Mouse (Mus musculus): Measurements from ENCODE around the gene Ctnna2. TPM values are rescaled to one million over a fixed set of nuclear protein-coding genes. Genes with fewer than 3 reads are reported as not detected.
A peak's percentile ranks its signal among the peaks of the same experiment; 100 is the strongest.

Gene Ctnna2
- polyA plus RNA-seq, 1 experiment from 2014 or later, result 72.4 TPM

- Histone ChIP-seq H3K4me3 (replicated peaks) (no peak overlapping the region), H3K4me1 (peaks cover 18% of the 10 kb centered on the region), H3K36me3 (replicated peaks) (no peaks in the 10 kb centered on the region), H3K9me3 (no peaks in the 10 kb centered on the region), H3K27me3 (no peaks in the 10 kb centered on the region), H3K9ac (no peak overlapping the region), H3K4me2 (no peak overlapping the region), H3K27ac (no peak overlapping the region)
- ATAC-seq (ENCODE audit: low FRiP score), result peak; percentile 36; the same call in 1 of the 2 replicates
- 14% methylated on average over 4 of the region's 4 CpGs for WGBS
These were observed 758.7 kb downstream of the Ctnna2 start for GRCm38 (mm10) chr6:77220776-77221175.

DNA sequence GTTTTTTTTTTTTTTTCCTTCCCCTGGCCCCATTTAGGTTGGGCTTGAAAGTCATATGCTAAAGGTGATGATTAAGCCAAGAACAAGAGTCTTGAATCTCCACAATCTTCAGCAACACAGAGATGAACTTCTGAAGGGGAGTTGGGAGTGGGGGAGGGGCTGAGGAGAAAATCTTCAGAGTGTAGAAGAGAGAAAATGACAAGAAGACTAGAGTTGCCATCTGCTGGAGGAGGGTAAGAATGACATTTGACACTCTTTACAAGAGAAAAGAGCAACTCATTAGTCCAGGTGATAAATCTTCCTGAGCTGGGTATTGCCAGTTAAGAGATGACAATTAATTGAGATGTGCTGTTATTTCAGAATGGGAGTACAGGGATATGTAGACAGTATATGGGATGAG lies 760.6 kb downstream of the Ctnna2 start:
- no peak overlapping the region for H3K4me2 ChIP-seq
- peaks cover 22% of the 10 kb centered on the region for H3K4me1 ChIP-seq
- no peak overlapping the region for H3K4me3 ChIP-seq (replicated peaks)
- no peak overlapping the region for H3K9ac ChIP-seq
- H3K36me3 ChIP-seq (replicated peaks), result no peaks in the 10 kb centered on the region
- ATAC-seq (ENCODE audit: low FRiP score), result no peak
- no peaks in the 10 kb centered on the region for H3K9me3 ChIP-seq
- H3K27me3 ChIP-seq, result no peaks in the 10 kb centered on the region; the same call in 1 of the 2 replicates
- no peak overlapping the region for H3K27ac ChIP-seq

GRCm38 (mm10) chr6:77215322-77215721 lies 764.2 kb downstream of the Ctnna2 start:
- 76% methylated on average over 4 of the region's 4 CpGs for WGBS
- Histone ChIP-seq H3K4me2 (no peak overlapping the region), H3K4me3 (replicated peaks) (no peak overlapping the region), H3K36me3 (replicated peaks) (no peaks in the 10 kb centered on the region), H3K4me1 (peaks cover 7% of the 10 kb centered on the region), H3K27me3 (no peaks in the 10 kb centered on the region; the same call in 1 of the 2 replicates), H3K9me3 (no peaks in the 10 kb centered on the region), H3K27ac (no peak overlapping the region), H3K9ac (no peak overlapping the region)
- 0 out of 2 replicates have a peak, but pooled peaks have one; percentile 23 for ATAC-seq (ENCODE audit: low FRiP score)

DNA sequence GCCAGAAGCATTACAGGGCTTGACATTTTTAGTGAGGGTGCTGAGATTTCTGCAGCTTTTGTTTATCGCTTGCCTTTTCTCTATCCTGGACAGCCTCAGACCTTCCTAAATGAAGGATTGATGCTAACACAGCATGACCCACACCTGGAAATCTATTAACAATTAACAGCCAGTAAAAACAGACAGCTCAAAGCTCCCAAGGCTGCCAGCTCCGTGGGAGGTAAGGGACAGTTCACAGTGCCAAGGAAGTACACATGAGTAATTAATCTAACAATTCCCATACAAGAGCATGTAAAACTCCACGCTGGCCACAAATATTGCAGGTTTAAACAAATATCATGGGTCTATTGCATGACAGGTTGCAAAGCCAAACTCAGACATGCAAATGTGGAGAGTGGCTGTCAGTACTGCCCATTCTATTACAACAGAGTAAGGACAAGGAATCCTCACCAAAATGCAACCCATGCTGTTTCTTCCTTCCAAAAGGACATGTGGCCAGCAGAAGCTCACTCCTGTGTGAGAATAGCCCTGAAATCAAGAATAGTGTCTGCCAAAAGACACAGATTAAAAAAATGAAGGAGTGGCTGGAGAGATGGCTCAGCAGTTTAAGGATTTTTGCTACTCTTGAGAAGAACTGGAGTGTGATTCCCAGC lies 765.6 kb downstream of the Ctnna2 start:
- no peak for ATAC-seq (ENCODE audit: low FRiP score)
- H3K9ac ChIP-seq, result no peak overlapping the region
- H3K4me1 ChIP-seq, result peaks cover 7% of the 10 kb centered on the region
- no peaks in the 10 kb centered on the region for H3K36me3 ChIP-seq (replicated peaks)
- H3K9me3 ChIP-seq, result no peaks in the 10 kb centered on the region
- 29% methylated on average over 3 of the region's 3 CpGs for WGBS
- no peak overlapping the region for H3K4me2 ChIP-seq
- H3K27ac ChIP-seq, result no peak overlapping the region
- H3K4me3 ChIP-seq (replicated peaks), result no peak overlapping the region
- no peaks in the 10 kb centered on the region; the same call in 1 of the 2 replicates for H3K27me3 ChIP-seq

DNA sequence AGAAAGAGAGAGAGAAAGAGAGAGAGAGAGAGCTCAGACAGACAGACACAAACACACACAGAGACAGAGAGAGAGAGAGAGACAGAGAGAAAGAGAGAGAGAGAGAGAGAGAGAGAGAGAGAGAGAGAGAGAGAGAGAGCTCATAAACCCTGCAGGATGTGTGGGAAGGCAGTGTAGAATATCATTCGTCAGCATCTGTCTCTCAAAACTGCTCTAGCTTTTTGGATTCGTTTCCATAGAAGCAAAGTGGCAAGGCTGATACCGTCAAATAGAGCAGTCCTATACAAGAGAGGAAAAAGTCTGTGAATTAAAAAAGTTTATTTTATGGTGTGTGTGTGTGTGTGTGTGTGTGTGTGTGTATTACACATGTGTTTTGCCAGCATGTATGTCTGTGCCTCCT lies 769.6 kb downstream of the Ctnna2 start:
- no peak overlapping the region for H3K4me2 ChIP-seq
- no peaks in the 10 kb centered on the region for H3K36me3 ChIP-seq (replicated peaks)
- H3K27me3 ChIP-seq, result no peaks in the 10 kb centered on the region
- ATAC-seq (ENCODE audit: low FRiP score), result no peak
- no peaks in the 10 kb centered on the region for H3K9me3 ChIP-seq
- H3K4me3 ChIP-seq (replicated peaks), result no peak overlapping the region
- WGBS, result 77% methylated on average over 3 of the region's 3 CpGs
- peaks cover 7% of the 10 kb centered on the region for H3K4me1 ChIP-seq
- no peak overlapping the region for H3K27ac ChIP-seq
- H3K9ac ChIP-seq, result no peak overlapping the region

DNA sequence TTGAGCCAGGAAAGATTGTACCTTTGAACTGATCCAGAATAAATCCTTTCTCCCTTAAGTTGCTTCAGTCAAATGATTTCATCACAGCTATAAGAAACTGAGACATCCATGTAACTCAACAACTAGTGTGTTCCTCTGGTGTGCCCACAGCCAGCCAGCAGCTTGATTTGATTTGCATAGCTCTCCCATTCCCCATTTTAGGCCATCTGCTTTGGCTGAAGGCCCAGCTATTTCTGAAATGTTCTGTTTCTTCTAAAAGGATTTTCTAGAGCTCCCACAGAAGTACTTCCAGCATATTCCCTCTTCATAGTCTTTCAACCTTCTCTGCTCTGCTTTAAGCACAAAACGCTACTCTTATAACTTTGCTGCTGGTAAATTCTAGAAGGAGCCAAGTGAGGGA lies 770.3 kb downstream of the Ctnna2 start:
- no peak for ATAC-seq (ENCODE audit: low FRiP score)
- no peaks in the 10 kb centered on the region for H3K9me3 ChIP-seq
- H3K4me2 ChIP-seq, result no peak overlapping the region
- no peaks in the 10 kb centered on the region for H3K36me3 ChIP-seq (replicated peaks)
- H3K27ac ChIP-seq, result no peak overlapping the region
- WGBS, result 90% methylated on average over 1 of the region's 1 CpGs
- no peaks in the 10 kb centered on the region for H3K27me3 ChIP-seq
- no peak overlapping the region for H3K4me3 ChIP-seq (replicated peaks)
- H3K4me1 ChIP-seq, result peaks cover 7% of the 10 kb centered on the region
- no peak overlapping the region for H3K9ac ChIP-seq

GRCm38 (mm10) chr6:77199375-77199774 lies 780.1 kb downstream of the Ctnna2 start:
- peaks cover 6% of the 10 kb centered on the region for H3K4me1 ChIP-seq
- WGBS, result 31% methylated on average over 2 of the region's 2 CpGs

GRCm38 (mm10) chr6:77196650-77197049 lies 782.8 kb downstream of the Ctnna2 start:
- no peak overlapping the region for H3K9ac ChIP-seq
- H3K9me3 ChIP-seq, result no peaks in the 10 kb centered on the region
- H3K4me3 ChIP-seq (replicated peaks), result no peak overlapping the region
- H3K27ac ChIP-seq, result no peak overlapping the region
- H3K27me3 ChIP-seq, result no peaks in the 10 kb centered on the region
- H3K4me1 ChIP-seq, result peaks cover 9% of the 10 kb centered on the region
- 89% methylated on average over 3 of the region's 3 CpGs for WGBS
- ATAC-seq (ENCODE audit: low FRiP score), result no peak
- H3K36me3 ChIP-seq (replicated peaks), result no peaks in the 10 kb centered on the region
- H3K4me2 ChIP-seq, result no peak overlapping the region

More at GRCm38 (mm10) chr6:77199375-77199774, 780.1 kb downstream of the Ctnna2 start:
- no peaks in the 10 kb centered on the region for H3K27me3 ChIP-seq
- no peaks in the 10 kb centered on the region for H3K9me3 ChIP-seq
- ATAC-seq (ENCODE audit: low FRiP score), result no peak
- H3K4me3 ChIP-seq (replicated peaks), result no peak overlapping the region
- H3K4me2 ChIP-seq, result no peak overlapping the region
- no peaks in the 10 kb centered on the region for H3K36me3 ChIP-seq (replicated peaks)
- no peak overlapping the region for H3K9ac ChIP-seq
- H3K27ac ChIP-seq, result no peak overlapping the region

DNA sequence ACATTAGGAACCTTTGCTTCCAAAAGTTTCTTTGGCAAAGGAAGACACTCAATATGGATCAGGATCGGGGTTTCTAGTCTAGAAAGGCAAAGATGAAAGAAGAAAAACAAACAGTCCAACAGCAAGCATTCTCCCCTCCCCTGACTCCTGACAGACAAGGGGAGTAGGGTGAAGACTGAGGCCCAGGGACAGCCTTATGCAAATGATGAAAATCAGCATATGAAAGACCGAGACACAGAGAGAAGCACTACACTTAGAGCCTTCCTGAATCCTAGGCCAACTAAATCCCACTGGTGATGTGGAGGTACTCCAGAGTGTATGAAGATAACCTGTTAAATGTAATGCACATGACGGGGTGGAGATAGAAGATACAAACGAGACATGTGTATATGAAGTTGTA lies 787.9 kb downstream of the Ctnna2 start:
- Histone ChIP-seq H3K9me3 (no peaks in the 10 kb centered on the region), H3K4me2 (no peak overlapping the region), H3K4me1 (peaks cover 12% of the 10 kb centered on the region; the same call in 1 of the 2 replicates), H3K36me3 (replicated peaks) (no peaks in the 10 kb centered on the region), H3K4me3 (replicated peaks) (no peak overlapping the region), H3K27ac (no peak overlapping the region), H3K9ac (no peak overlapping the region), H3K27me3 (no peaks in the 10 kb centered on the region)
- 73% methylated on average over 4 of the region's 4 CpGs for WGBS
- no peak for ATAC-seq (ENCODE audit: low FRiP score)

DNA sequence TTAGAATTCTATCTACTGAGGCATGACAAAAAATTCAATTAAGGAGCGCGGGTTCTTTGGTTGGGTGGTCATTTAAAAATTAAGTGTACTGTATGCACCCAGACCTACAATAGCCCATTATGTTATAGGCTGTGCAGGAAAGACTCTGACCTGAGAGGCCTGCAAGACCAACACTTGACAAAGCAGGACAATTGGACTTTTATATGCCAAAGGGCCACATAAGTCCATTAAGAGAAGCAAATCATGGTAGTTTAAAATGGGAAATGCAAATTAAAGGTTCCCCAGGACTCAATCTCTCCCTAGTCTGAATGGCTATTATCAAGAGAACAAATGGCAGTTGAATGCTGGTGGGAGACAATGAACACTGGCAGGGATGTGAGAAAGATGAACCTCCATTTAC lies 790.9 kb downstream of the Ctnna2 start:
- no peak overlapping the region for H3K9ac ChIP-seq
- H3K4me2 ChIP-seq, result no peak overlapping the region
- WGBS, result 19% methylated on average over 2 of the region's 2 CpGs
- H3K4me3 ChIP-seq (replicated peaks), result no peak overlapping the region
- H3K9me3 ChIP-seq, result no peaks in the 10 kb centered on the region
- H3K27me3 ChIP-seq, result no peaks in the 10 kb centered on the region
- peak; percentile 86 for ATAC-seq (ENCODE audit: low FRiP score)
- H3K4me1 ChIP-seq, result peaks cover 12% of the 10 kb centered on the region; the same call in 1 of the 2 replicates
- no peaks in the 10 kb centered on the region for H3K36me3 ChIP-seq (replicated peaks)
- no peak overlapping the region for H3K27ac ChIP-seq

DNA sequence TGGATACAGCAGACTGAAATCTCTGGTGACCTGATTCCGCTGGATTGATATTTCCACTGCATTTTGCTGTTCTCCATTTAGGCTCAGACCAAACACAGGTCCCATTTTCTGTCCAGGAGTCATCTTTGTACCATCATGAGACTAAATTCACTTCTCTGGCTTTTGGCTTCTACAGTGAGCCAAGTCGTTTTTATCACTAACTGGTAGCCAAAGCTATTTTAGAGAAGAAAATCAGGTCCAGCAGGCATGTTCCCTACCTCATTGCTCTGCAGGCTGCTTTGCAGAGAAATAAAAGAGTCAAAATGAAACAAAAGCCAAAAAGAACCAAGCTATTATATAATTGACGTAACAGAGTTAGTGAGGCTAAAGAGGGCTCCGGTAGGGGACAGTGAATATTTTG lies 793.7 kb downstream of the Ctnna2 start:
- no peak overlapping the region for H3K4me2 ChIP-seq
- no peak for ATAC-seq (ENCODE audit: low FRiP score)
- H3K9ac ChIP-seq, result no peak overlapping the region
- no peaks in the 10 kb centered on the region for H3K9me3 ChIP-seq
- no peaks in the 10 kb centered on the region for H3K36me3 ChIP-seq (replicated peaks)
- H3K4me1 ChIP-seq, result peaks cover 8% of the 10 kb centered on the region; the same call in 1 of the 2 replicates
- H3K27ac ChIP-seq, result no peak overlapping the region
- H3K4me3 ChIP-seq (replicated peaks), result no peak overlapping the region
- no peaks in the 10 kb centered on the region for H3K27me3 ChIP-seq
- 65% methylated on average over 4 of the region's 4 CpGs for WGBS

- Histone ChIP-seq H3K36me3 (replicated peaks) (no peaks in the 10 kb centered on the region), H3K4me2 (no peak overlapping the region), H3K9me3 (no peaks in the 10 kb centered on the region), H3K4me1 (peaks cover 8% of the 10 kb centered on the region; the same call in 1 of the 2 replicates), H3K27me3 (no peaks in the 10 kb centered on the region), H3K9ac (no peak overlapping the region), H3K27ac (no peak overlapping the region), H3K4me3 (replicated peaks) (no peak overlapping the region)
- ATAC-seq (ENCODE audit: low FRiP score), result no peak
- 45% methylated on average over 2 of the region's 2 CpGs for WGBS
These were observed 794.6 kb downstream of the Ctnna2 start for GRCm38 (mm10) chr6:77184896-77185295.

DNA sequence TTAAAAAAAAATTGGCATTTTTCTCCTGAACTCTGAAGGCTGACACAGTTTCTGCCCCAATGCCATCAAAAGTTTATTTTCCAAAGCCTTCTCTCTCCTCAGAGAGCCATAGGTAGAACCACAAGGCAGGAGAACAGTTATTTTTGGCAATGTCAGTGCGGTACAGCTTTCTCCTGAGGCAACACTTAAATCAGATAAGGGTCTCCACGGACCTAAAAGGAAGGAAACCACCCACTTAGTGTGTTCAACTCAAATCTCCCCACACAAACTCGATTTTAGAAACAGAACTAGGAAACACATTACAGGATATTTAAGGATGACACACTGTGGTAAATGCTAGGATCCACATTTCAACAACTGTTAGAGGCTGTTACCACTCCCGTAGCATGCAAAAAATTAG lies 803.7 kb downstream of the Ctnna2 start:
- Histone ChIP-seq H3K27ac (no peak overlapping the region), H3K9me3 (no peaks in the 10 kb centered on the region), H3K4me1 (no peaks in the 10 kb centered on the region), H3K4me3 (replicated peaks) (no peak overlapping the region), H3K9ac (no peak overlapping the region), H3K27me3 (no peaks in the 10 kb centered on the region), H3K36me3 (replicated peaks) (no peaks in the 10 kb centered on the region), H3K4me2 (no peak overlapping the region)
- 75% methylated on average over 4 of the region's 4 CpGs for WGBS
- no peak for ATAC-seq (ENCODE audit: low FRiP score)
